Mouse (Mus musculus): ENCODE data around the gene Klc2.

- TF ChIP-seq CTCF (conservative IDR thresholded peaks at IDR 0.05; ENCODE audit: low read length) = peak; percentile 86
- no peak for TF ChIP-seq POU5F1 (IDR thresholded peaks at IDR 0.05; ENCODE audit: borderline replicate concordance, low read length)
- TF ChIP-seq NANOG (IDR thresholded peaks at IDR 0.05; ENCODE audit: borderline replicate concordance, low read length) = no peak
Observed at GRCm38 (mm10) chr19:5151331-5151730, 33.0 kb upstream of the Klc2 start.
